Mouse (Mus musculus) kidney, adult 2 months (tissue): ENCODE measurements at regions not wholly inside any gene's neighbourhood (a gene's known extent, or its start where the extent isn't known, plus 50 kb on each side); places are given as distances from the start of the nearest gene placed in this dataset.

Source experiments
- CTCF ChIP-seq: fragments of 200-500 bp; conservative IDR thresholded peaks from 2 replicates; pipeline ENCODE4 v1.5.1; 2011; ENCODE audit warnings: low read depth, mild to moderate bottlenecking, control low read depth, low read length, moderate library complexity, mixed read lengths; ENCODE audit not compliant: insufficient read depth, insufficient read length
- POLR2A ChIP-seq: fragments of 200-500 bp; IDR thresholded peaks from one replicate; pipeline ENCODE4 v1.6.1; 2011; ENCODE audit warnings: low read depth, low read length, control low read depth

DNA sequence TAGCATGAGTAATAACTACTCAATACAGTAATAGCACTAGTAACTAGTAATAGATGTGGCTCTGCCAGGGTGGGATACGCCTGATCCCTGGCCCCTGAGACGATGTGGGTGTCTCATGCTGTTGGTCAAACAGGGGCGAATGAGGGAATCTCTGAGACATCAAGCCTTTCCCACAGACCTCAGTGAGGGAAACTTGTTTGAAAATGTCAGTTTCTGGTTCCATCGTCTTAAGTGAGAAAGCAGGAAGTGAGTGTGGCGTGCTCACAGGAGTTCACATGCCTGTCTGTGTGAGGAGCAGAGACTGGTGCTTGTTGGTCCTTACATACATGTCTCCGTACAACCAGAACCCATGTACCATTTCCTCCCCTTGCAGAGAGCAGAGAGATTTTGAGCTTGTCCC lies 380.9 kb downstream of the Rps24 start:
- TF ChIP-seq POLR2A, result no peak
- no peak for TF ChIP-seq CTCF
